Mouse (Mus musculus): Measurements from ENCODE around the gene Adig. TPM values are rescaled to one million over a fixed set of nuclear protein-coding genes. Genes with fewer than 3 reads are reported as not detected.

Gene Adig
- not detected for total RNA-seq (2021)
- long read RNA-seq, experiment 1, result 0 reads
- long read RNA-seq, experiment 2, result 0 reads

- no peak for DNase-seq (ENCODE audit: low spot score in 2 of 2)
These were observed at the start of gene Adig for GRCm38 (mm10) chr2:158501836-158502812. Gene Adig (plus strand): TSS chr2:158502612.

GRCm38 (mm10) chr2:158456451-158456850 lies 46.0 kb upstream of the Adig start:
- no peak for DNase-seq (ENCODE audit: low spot score in 2 of 2)

- no peak for DNase-seq (ENCODE audit: low spot score in 2 of 2)
These were observed 44.8 kb upstream of the Adig start for GRCm38 (mm10) chr2:158457610-158458009.

GRCm38 (mm10) chr2:158462450-158462849 lies 40.0 kb upstream of the Adig start:
- DNase-seq (ENCODE audit: low spot score in 2 of 2), result no peak

GRCm38 (mm10) chr2:158474159-158474558 lies 28.3 kb upstream of the Adig start:
- no peak for DNase-seq (ENCODE audit: low spot score in 2 of 2)

- no peak for DNase-seq (ENCODE audit: low spot score in 2 of 2)
These were observed 24.8 kb upstream of the Adig start for GRCm38 (mm10) chr2:158477640-158478039.

GRCm38 (mm10) chr2:158498457-158498856 lies 4.0 kb upstream of the Adig start:
- no peak for DNase-seq (ENCODE audit: low spot score in 2 of 2)

- no peak for DNase-seq (ENCODE audit: low spot score in 2 of 2)
These were observed 814 bp downstream of the Adig start for GRCm38 (mm10) chr2:158503226-158503625.

- no peak for DNase-seq (ENCODE audit: low spot score in 2 of 2)
These were observed 1.3 kb downstream of the Adig start for GRCm38 (mm10) chr2:158503671-158504070.

- no peak for DNase-seq (ENCODE audit: low spot score in 2 of 2)
These were observed 4.1 kb downstream of the Adig start for GRCm38 (mm10) chr2:158506475-158506874.

GRCm38 (mm10) chr2:158507046-158507445 lies 4.6 kb downstream of the Adig start:
- no peak for DNase-seq (ENCODE audit: low spot score in 2 of 2)

- no peak for DNase-seq (ENCODE audit: low spot score in 2 of 2)
These were observed 8.3 kb downstream of the Adig start for GRCm38 (mm10) chr2:158510665-158511064.

- no peak for DNase-seq (ENCODE audit: low spot score in 2 of 2)
These were observed 10.1 kb downstream of the Adig start, which contains the start of gene Arhgap40 for GRCm38 (mm10) chr2:158512528-158512927. Gene Arhgap40 (plus strand): TSS chr2:158512796.

- DNase-seq (ENCODE audit: low spot score in 2 of 2), result no peak
These were observed 11.5 kb downstream of the Adig start for GRCm38 (mm10) chr2:158513821-158514336.

- no peak for DNase-seq (ENCODE audit: low spot score in 2 of 2)
These were observed 16.2 kb downstream of the Adig start for GRCm38 (mm10) chr2:158518583-158518982.

GRCm38 (mm10) chr2:158519071-158519470 lies 16.7 kb downstream of the Adig start:
- DNase-seq (ENCODE audit: low spot score in 2 of 2), result no peak

GRCm38 (mm10) chr2:158519800-158520199 lies 17.4 kb downstream of the Adig start:
- DNase-seq (ENCODE audit: low spot score in 2 of 2), result no peak

GRCm38 (mm10) chr2:158523060-158523459 lies 20.6 kb downstream of the Adig start:
- no peak for DNase-seq (ENCODE audit: low spot score in 2 of 2)

- DNase-seq (ENCODE audit: low spot score in 2 of 2), result no peak
These were observed 21.9 kb downstream of the Adig start for GRCm38 (mm10) chr2:158524129-158524860.

- DNase-seq (ENCODE audit: low spot score in 2 of 2), result peak; percentile 67 to 73
These were observed 31.7 kb downstream of the Adig start for GRCm38 (mm10) chr2:158534090-158534489.

- DNase-seq (ENCODE audit: low spot score in 2 of 2), result no peak
These were observed 32.1 kb downstream of the Adig start for GRCm38 (mm10) chr2:158534559-158534958.

Data from left cerebral cortex, adult 18-20 months (tissue).